Mouse (Mus musculus): ENCODE data around the gene Brpf3.

DNA sequence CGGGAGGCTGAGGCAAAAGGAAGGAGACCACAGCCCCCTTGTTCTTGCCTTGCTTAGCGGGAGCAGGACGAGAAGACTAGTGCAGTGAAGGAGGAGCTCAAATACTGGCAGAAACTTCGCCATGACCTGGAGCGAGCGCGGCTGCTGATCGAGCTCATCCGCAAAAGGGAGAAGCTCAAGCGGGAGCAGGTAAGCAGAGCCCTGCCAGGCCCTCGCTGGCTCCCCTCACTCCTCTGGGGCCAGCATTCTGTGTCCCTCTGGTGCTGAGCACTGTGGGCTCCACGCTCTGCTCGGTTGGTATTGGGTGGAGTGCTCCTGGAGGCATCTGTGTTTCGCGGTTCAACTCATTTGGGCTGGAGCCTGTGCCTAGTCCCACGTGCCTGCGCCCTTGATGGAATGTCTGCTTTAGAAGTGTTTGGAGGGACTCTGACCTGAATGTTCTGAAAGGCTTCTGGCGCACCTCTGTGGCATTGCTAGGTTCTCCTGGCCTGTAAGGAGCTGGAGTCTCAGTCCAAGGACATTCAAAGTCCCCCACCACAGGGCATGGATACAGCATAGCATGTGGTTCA, 13.7 kb downstream of the Brpf3 start:
- TF ChIP-seq CTCF (IDR thresholded peaks at IDR 0.05; ENCODE audit: low read depth, low read length) (no peak), POLR2A (IDR thresholded peaks at IDR 0.05; ENCODE audit: extremely low read depth, insufficient read depth, low read length) (no peak)

All from liver, adult 2 months (tissue).